Mouse (Mus musculus) megakaryocyte, embryonic 14.5 days (primary cell): Measurements from ENCODE around the gene Fam209.

Experiments
- FLI1 ChIP-seq: IDR thresholded peaks from 2 replicates; pipeline ENCODE4 v1.6.1; 2012; ENCODE audit warnings: low read length, inconsistent platforms, mixed read lengths
- GATA1 ChIP-seq: IDR thresholded peaks from 3 replicates; pipeline ENCODE4 v1.6.1; 2012; ENCODE audit warnings: mixed read lengths, low read length, inconsistent platforms, borderline replicate concordance

DNA sequence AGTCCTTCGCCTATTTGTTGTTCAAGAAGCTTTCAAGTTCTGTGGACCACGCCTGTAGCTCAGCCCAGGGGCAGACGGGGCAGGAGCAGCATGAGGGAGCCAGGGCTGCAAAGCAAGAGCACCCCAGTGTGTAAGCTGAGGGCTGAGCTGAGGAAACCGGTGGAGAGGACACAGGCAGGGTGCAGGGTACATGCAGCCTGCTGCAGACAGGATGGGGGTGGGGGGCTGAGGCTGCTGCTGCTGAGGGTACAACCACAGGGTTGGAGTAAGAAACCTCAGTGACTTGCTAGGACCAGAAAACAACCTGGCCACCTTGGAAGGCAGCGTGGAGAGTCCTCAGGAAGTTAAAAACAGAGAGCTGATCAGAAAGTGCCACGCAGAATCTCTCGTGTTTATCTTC, 8.0 kb downstream of the Fam209 start:
- TF ChIP-seq GATA1 (no peak), FLI1 (no peak)
